Mouse (Mus musculus): ENCODE measurements around the gene Chst4.

The Chst4 gene

GRCm38 (mm10) chr8:110008228-110008994, 31.1 kb downstream of the Chst4 start:
- no peak for DNase-seq (ENCODE audit: extremely low read depth, low read depth, low spot score)

- no peak for DNase-seq (ENCODE audit: extremely low read depth, low read depth, low spot score)
Observed at GRCm38 (mm10) chr8:110006312-110007023, 33.1 kb downstream of the Chst4 start.

- DNase-seq (ENCODE audit: extremely low read depth, low read depth, low spot score): no peak
Observed at GRCm38 (mm10) chr8:110004300-110004699, 35.2 kb downstream of the Chst4 start.

- DNase-seq (ENCODE audit: extremely low read depth, low read depth, low spot score): no peak
Observed at GRCm38 (mm10) chr8:110002953-110003352, 36.6 kb downstream of the Chst4 start.

GRCm38 (mm10) chr8:109999974-110000373, 39.6 kb downstream of the Chst4 start:
- DNase-seq (ENCODE audit: extremely low read depth, low read depth, low spot score): no peak

- DNase-seq (ENCODE audit: extremely low read depth, low read depth, low spot score): no peak
Observed at GRCm38 (mm10) chr8:109998066-109998465, 41.5 kb downstream of the Chst4 start.

- no peak for DNase-seq (ENCODE audit: extremely low read depth, low read depth, low spot score)
Observed at GRCm38 (mm10) chr8:109997381-109997780, 42.2 kb downstream of the Chst4 start.

GRCm38 (mm10) chr8:109992951-109993350, 46.6 kb downstream of the Chst4 start:
- DNase-seq (ENCODE audit: extremely low read depth, low read depth, low spot score): no peak

GRCm38 (mm10) chr8:109992166-109992565, 47.4 kb downstream of the Chst4 start:
- no peak for DNase-seq (ENCODE audit: extremely low read depth, low read depth, low spot score)

GRCm38 (mm10) chr8:109990224-109990623, 49.3 kb downstream of the Chst4 start, which contains the start of gene Tat:
TSS of gene Tat (plus strand) at chr8:109990437.
- no peak for DNase-seq (ENCODE audit: extremely low read depth, low read depth, low spot score)

GRCm38 (mm10) chr8:109989151-109989550, 50.4 kb downstream of the Chst4 start:
- no peak for DNase-seq (ENCODE audit: extremely low read depth, low read depth, low spot score)

- no peak for DNase-seq (ENCODE audit: extremely low read depth, low read depth, low spot score)
Observed at GRCm38 (mm10) chr8:109987776-109988175, 51.8 kb downstream of the Chst4 start.

GRCm38 (mm10) chr8:109986384-109986783, 53.2 kb downstream of the Chst4 start:
- DNase-seq (ENCODE audit: extremely low read depth, low read depth, low spot score): no peak

GRCm38 (mm10) chr8:109983944-109984343, 55.6 kb downstream of the Chst4 start:
- no peak for DNase-seq (ENCODE audit: extremely low read depth, low read depth, low spot score)

GRCm38 (mm10) chr8:109982386-109983105, 57.0 kb downstream of the Chst4 start:
- DNase-seq (ENCODE audit: extremely low read depth, low read depth, low spot score): no peak

GRCm38 (mm10) chr8:109979339-109979738, 60.2 kb downstream of the Chst4 start:
- no peak for DNase-seq (ENCODE audit: extremely low read depth, low read depth, low spot score)

All from fat pad, adult 2 months (tissue).